Mouse (Mus musculus) hindlimb bud, embryonic 11.5 days (tissue): ENCODE measurements around the gene Ncam1.

Source experiments
- DNase-seq: peaks from one replicate; pipeline ENCODE4 v3.0.0-alpha.2; 2012; ENCODE audit warnings: low read depth, low spot score; ENCODE audit errors: extremely low spot score

Ncam1 gene

GRCm38 (mm10) chr9:49755214-49755613, 43.5 kb downstream of the Ncam1 start:
- no peak for DNase-seq

GRCm38 (mm10) chr9:49751466-49751865, 47.3 kb downstream of the Ncam1 start:
- no peak for DNase-seq

- no peak for DNase-seq
Measured at GRCm38 (mm10) chr9:49746176-49746575, 52.5 kb downstream of the Ncam1 start.

GRCm38 (mm10) chr9:49745696-49746095, 53.0 kb downstream of the Ncam1 start:
- DNase-seq = no peak

- DNase-seq = no peak
Measured at GRCm38 (mm10) chr9:49744286-49744685, 54.4 kb downstream of the Ncam1 start.

GRCm38 (mm10) chr9:49739935-49740334, 58.8 kb downstream of the Ncam1 start:
- DNase-seq = no peak

- DNase-seq = no peak
Measured at GRCm38 (mm10) chr9:49738546-49738945, 60.2 kb downstream of the Ncam1 start.

GRCm38 (mm10) chr9:49737166-49737565, 61.6 kb downstream of the Ncam1 start:
- DNase-seq = no peak

GRCm38 (mm10) chr9:49734348-49735007, 64.2 kb downstream of the Ncam1 start:
- DNase-seq = no peak

GRCm38 (mm10) chr9:49733726-49734125, 65.0 kb downstream of the Ncam1 start:
- DNase-seq = no peak

- DNase-seq = no peak
Measured at GRCm38 (mm10) chr9:49729479-49729878, 69.2 kb downstream of the Ncam1 start.

GRCm38 (mm10) chr9:49728211-49728610, 70.5 kb downstream of the Ncam1 start:
- DNase-seq = no peak

- no peak for DNase-seq
Measured at GRCm38 (mm10) chr9:49722765-49723164, 76.0 kb downstream of the Ncam1 start.

- no peak for DNase-seq
Measured at GRCm38 (mm10) chr9:49715121-49715520, 83.6 kb downstream of the Ncam1 start.

GRCm38 (mm10) chr9:49714091-49714490, 84.6 kb downstream of the Ncam1 start:
- no peak for DNase-seq

- DNase-seq = no peak
Measured at GRCm38 (mm10) chr9:49707646-49708045, 91.1 kb downstream of the Ncam1 start.

GRCm38 (mm10) chr9:49704196-49704967, 94.3 kb downstream of the Ncam1 start:
- no peak for DNase-seq

- DNase-seq = no peak
Measured at GRCm38 (mm10) chr9:49695371-49695770, 103.4 kb downstream of the Ncam1 start.

GRCm38 (mm10) chr9:49692791-49693190, 105.9 kb downstream of the Ncam1 start:
- no peak for DNase-seq

GRCm38 (mm10) chr9:49691344-49691743, 107.4 kb downstream of the Ncam1 start:
- DNase-seq = no peak

GRCm38 (mm10) chr9:49683566-49684273, 115.0 kb downstream of the Ncam1 start:
- no peak for DNase-seq
